11 mouse cellular contexts compared by ENCODE assay signal in the genomic region with DNA sequence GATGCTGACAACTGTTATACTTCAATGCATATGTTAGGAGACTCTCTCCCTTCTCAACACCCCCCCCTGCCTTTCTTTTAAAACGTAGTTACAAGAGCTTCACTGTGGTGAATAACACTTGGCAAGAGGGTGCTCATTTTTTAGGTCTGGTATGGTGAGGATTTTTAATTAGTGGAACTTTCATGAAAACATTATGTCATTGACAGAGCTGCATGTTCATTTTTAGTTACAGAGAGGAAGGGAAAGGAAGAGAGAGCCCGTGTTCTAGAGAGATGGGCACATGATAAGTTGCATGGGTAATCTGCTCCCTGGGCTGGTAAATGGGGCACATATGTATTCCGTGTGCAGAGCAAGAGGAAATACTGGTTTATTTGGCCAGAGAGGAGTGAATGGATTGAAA. TPM values are rescaled to one million over a fixed set of nuclear protein-coding genes. Genes with fewer than 3 reads are reported as not detected.
DNase-seq lines count a peak whose midpoint lies in the region; ATAC-seq lines count a peak whose summit lies in the region.
"Had no signal": no experiment of that assay in that cellular context is flagged by ENCODE, and none has a peak within 500 bp of the region (broad histone marks: within the 10 kb centered on the region; RNA-seq: fewer than 3 reads in every experiment).

No protein-coding gene starts in this region.

- peak; percentile 13; the same call in 1 of the 2 replicates for ATAC-seq in forebrain, embryonic 14.5 days
- ATAC-seq in midbrain, embryonic 12.5 days (ENCODE audit: low FRiP score, low read depth) = no peak
- no peak for ATAC-seq in CD4-positive, CD25-positive, alpha-beta regulatory T cell, adult 4 months
- ATAC-seq: intestine, embryonic 15.5 days had no signal

- no peaks in the 10 kb centered on the region for H3K36me3 ChIP-seq in forebrain, embryonic 14.5 days (ENCODE audit: control insufficient read depth, insufficient read depth, low read length)
- no peaks in the 10 kb centered on the region for H3K36me3 ChIP-seq in midbrain, embryonic 12.5 days
- H3K36me3 ChIP-seq: intestine, embryonic 15.5 days had no signal

- peak overlapping the region; percentile 35; the same call in 1 of the 2 replicates for H3K9ac ChIP-seq in forebrain, embryonic 14.5 days (ENCODE audit: low read length)
- no peak overlapping the region for H3K9ac ChIP-seq in midbrain, embryonic 12.5 days (replicated peaks)
- H3K9ac ChIP-seq: intestine, embryonic 15.5 days; lung, embryonic 14.5 days had no signal

- peak overlapping the region; percentile 40 for H3K4me3 ChIP-seq in forebrain, embryonic 14.5 days (ENCODE audit: low read depth, low read length)
- H3K4me3 ChIP-seq in midbrain, embryonic 12.5 days = peak overlapping the region; percentile 45
- H3K4me3 ChIP-seq: intestine, embryonic 15.5 days had no signal

- no peaks in the 10 kb centered on the region for H3K27me3 ChIP-seq in forebrain, embryonic 14.5 days (replicated peaks; ENCODE audit: control insufficient read depth, insufficient read depth, low read length)
- no peaks in the 10 kb centered on the region for H3K27me3 ChIP-seq in midbrain, embryonic 12.5 days
- H3K27me3 ChIP-seq: intestine, embryonic 15.5 days had no signal

- peak overlapping the region; percentile 61 for H3K4me2 ChIP-seq in forebrain, embryonic 14.5 days (ENCODE audit: low read length)
- peak overlapping the region; percentile 55 for H3K4me2 ChIP-seq in midbrain, embryonic 12.5 days (replicated peaks)
- H3K4me2 ChIP-seq: lung, embryonic 14.5 days had no signal

- DNase-seq in frontal cortex, postnatal 36 days (ENCODE audit: low spot score in 2 of 2) = peak; percentile 43 to 57
- DNase-seq in frontal cortex, postnatal 10 days (ENCODE audit: low spot score in 2 of 2) = no peak
- peak; percentile 35 for DNase-seq in Muller cell, postnatal 12 days (ENCODE audit: inconsistent ontology term)
- DNase-seq in forebrain, embryonic 14.5 days (ENCODE audit: low spot score) = peak; percentile 67
- no peak for DNase-seq in kidney, adult 9 months
- no peak for DNase-seq in yolk sac, embryonic 10.5 days (ENCODE audit: low spot score)
- DNase-seq: heart, adult 11 months; lung, embryonic 14.5 days had no signal

- H3K27ac ChIP-seq in forebrain, embryonic 14.5 days (ENCODE audit: low read depth, low read length) = no peak overlapping the region
- H3K27ac ChIP-seq in midbrain, embryonic 12.5 days (replicated peaks) = no peak overlapping the region; the same call in 1 of the 2 replicates
- H3K27ac ChIP-seq: intestine, embryonic 15.5 days had no signal

- 0 out of 2 replicates have a peak, but pooled peaks cover 2% of the 10 kb centered on the region for H3K4me1 ChIP-seq in forebrain, embryonic 14.5 days (ENCODE audit: control insufficient read depth, insufficient read depth, low read length)
- H3K4me1 ChIP-seq in midbrain, embryonic 12.5 days = peaks cover 12% of the 10 kb centered on the region
- H3K4me1 ChIP-seq: intestine, embryonic 15.5 days had no signal

- 8% methylated on average over 3 of the region's 3 CpGs for WGBS in forebrain, embryonic 14.5 days
- WGBS in midbrain, embryonic 12.5 days = 22% methylated on average over 3 of the region's 3 CpGs

- H3K9me3 ChIP-seq in forebrain, embryonic 14.5 days (replicated peaks; ENCODE audit: control insufficient read depth, low read length) = no peaks in the 10 kb centered on the region
- no peaks in the 10 kb centered on the region for H3K9me3 ChIP-seq in midbrain, embryonic 12.5 days
- H3K9me3 ChIP-seq: intestine, embryonic 15.5 days had no signal

RNA-seq across cellular contexts. Expression of a gene that starts 1.5 kb away (rescaled TPM):
- 14.1 and 19.9 TPM in 2 replicates for polyA plus RNA-seq in forebrain, embryonic 14.5 days (2014; fragmentation: Nextera tagmentation; extraction: Ambion mirVana)
- polyA plus RNA-seq in midbrain, embryonic 12.5 days (2016; fragmentation: Nextera tagmentation; extraction: Ambion mirVana) = 8.3 and 8.7 TPM in 2 replicates
- polyA plus RNA-seq in CD4-positive, CD25-positive, alpha-beta regulatory T cell, adult 4 months (2017; shearing (Covaris generic)) = not detected

Comparison
In these comparisons a context has a peak if more than half of its experiments do, and no peak if none do; other contexts are left out.
1. DNase-seq: peak in frontal cortex, postnatal 36 days (2 of 2), Muller cell, postnatal 12 days (single experiment) and forebrain, embryonic 14.5 days (single experiment); none in frontal cortex, postnatal 10 days (0 of 2), kidney, adult 9 months (single experiment) and yolk sac, embryonic 10.5 days (single experiment).